Mouse (Mus musculus) spleen, postnatal 10 days (tissue): ENCODE measurements around the gene Slc44a3.
A peak's percentile ranks its signal among the peaks of the same experiment; 100 is the strongest.

Source experiments
- DNase-seq, 2 experiments: peaks; one replicate each; pipeline ENCODE4 v3.0.0; 2021 to 2022; ENCODE audit warnings: low spot score in 2 of 2

Gene Slc44a3

DNA sequence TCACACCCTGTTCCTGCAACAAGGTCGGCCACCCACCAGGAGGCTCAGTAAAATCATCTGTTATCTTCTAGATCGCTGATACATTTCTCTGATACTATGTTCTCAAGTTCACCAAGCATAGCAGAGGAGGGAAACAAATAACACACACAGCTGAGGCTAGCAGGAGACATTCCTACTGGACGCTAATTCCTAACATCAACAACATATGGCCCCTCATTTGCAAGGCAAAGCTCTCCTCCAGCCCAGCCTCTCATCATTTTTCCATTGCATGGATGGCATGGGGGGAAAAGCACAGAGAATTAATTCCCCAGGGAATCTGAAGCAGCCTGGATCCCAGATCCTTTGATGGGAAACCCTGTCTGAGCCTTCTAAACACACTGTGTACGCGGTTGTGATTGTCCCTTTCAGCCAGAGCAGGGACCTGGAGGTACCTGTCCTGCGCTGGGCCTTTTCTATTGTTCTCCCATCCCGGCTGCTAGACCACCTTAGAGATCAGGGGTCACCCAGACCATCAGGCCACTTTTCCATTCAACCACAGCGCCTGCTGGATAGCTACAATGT is 27.2 kb downstream of the Slc44a3 start:
- no peak for DNase-seq

GRCm38 (mm10) chr3:121500734-121501133 is 31.5 kb downstream of the Slc44a3 start:
- no peak for DNase-seq

GRCm38 (mm10) chr3:121500225-121500624 is 32.0 kb downstream of the Slc44a3 start:
- DNase-seq, result peak; percentile 45 to 77

- DNase-seq, result no peak
Measured at GRCm38 (mm10) chr3:121493997-121494421, 38.2 kb downstream of the Slc44a3 start.

GRCm38 (mm10) chr3:121492026-121492425 is 40.2 kb downstream of the Slc44a3 start:
- no peak for DNase-seq

- no peak for DNase-seq
Measured at GRCm38 (mm10) chr3:121490941-121491340, 41.3 kb downstream of the Slc44a3 start.

DNA sequence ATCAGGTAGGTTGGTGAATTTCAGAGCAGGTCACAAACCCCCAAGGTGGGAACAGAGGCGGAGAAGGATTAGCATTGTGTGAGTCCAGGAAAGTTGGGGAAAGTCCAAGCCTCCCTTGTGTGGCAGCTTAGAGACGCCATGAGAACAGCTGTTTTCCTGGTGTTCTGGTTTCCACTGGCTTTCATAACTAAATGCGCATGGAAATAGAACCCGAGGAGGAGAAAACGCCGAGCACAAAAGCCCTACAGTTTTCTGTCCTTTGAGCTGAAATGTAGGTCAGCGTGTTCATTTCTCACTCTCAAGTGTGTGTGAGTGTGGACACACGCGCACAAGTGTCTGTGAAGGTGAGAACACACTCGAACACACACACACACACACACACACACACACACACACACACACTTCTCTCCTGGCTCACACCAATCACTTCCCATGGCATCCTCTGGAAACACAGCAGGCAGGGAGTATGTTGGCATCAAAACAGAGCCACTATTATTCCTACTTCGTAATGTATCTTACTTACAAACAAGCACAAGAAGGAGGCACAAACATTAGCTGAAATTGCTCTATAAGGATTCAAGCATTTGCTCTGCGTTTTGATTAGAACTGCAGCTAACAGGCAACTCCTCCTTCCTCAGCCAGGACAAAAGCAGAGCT is 42.6 kb downstream of the Slc44a3 start:
- no peak for DNase-seq

GRCm38 (mm10) chr3:121485201-121485600 is 47.0 kb downstream of the Slc44a3 start:
- DNase-seq, result no peak

DNA sequence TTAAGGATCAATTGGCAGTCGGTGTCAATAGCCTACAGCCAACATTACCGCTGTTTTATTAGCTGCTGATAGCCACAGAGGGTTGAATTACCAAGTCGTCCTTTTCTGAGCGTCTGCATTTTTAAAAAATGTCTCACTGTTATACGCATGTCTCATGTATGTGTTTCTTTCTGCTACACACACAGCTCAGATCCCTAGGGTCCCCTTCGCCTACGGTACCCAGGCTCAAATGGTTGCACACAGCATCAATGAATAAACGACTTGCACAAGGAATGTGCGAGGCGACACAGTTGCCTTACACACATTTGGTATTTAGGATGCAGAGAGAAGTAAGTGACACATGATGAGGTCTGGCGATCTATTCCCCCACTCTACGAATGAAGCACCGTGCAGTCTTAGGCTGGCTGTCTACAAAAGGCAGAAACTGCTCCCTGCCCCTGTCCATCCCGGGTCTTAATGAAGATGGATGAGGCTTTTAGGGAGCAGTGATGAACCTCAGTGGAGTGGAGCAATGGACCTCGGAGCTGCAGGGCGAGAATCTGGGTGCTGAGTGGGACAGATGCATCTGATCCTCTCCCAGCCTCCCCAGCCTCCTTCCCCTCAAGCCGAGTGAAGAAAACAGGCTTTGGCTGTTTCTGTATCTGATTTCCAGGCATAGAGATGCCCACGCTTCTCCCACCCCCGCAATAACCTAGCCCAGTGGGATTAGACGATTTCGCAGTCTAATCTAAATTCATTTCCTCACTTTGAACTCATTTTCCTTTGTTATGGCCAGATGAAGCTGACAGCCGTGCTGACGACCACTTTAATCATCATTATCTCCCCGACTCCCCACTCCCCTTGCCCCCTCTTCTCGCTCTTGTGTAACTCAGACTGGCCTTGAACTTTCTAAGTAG is 48.7 kb downstream of the Slc44a3 start:
- DNase-seq, result no peak

DNA sequence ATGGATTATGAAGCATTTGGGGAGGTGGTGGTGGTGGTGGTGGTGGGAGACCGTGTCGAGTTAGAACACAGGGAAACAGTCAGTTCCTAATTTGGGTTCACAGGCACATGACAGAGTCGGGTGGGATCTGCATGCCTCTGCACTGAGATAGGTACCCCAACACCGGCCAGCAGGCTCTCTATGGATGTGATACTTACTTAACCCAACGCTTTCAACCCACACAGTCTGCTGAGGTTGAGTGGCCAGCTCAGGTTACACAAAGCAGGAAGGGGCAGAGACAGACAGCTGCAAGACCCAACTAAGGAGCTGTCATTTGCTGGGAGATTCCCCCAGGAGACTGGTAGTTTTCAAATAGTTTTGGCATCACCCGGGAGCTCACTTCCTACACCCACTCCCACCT is 50.6 kb downstream of the Slc44a3 start:
- DNase-seq, result no peak

GRCm38 (mm10) chr3:121480961-121481436 is 51.2 kb downstream of the Slc44a3 start:
- no peak for DNase-seq

GRCm38 (mm10) chr3:121480030-121480960 is 51.9 kb downstream of the Slc44a3 start:
- DNase-seq, result no peak

- DNase-seq, result no peak
Measured at GRCm38 (mm10) chr3:121474738-121475137, 57.5 kb downstream of the Slc44a3 start.

GRCm38 (mm10) chr3:121471703-121472102 is 60.5 kb downstream of the Slc44a3 start:
- DNase-seq, result no peak

GRCm38 (mm10) chr3:121469185-121469975 is 62.8 kb downstream of the Slc44a3 start:
- no peak for DNase-seq

DNA sequence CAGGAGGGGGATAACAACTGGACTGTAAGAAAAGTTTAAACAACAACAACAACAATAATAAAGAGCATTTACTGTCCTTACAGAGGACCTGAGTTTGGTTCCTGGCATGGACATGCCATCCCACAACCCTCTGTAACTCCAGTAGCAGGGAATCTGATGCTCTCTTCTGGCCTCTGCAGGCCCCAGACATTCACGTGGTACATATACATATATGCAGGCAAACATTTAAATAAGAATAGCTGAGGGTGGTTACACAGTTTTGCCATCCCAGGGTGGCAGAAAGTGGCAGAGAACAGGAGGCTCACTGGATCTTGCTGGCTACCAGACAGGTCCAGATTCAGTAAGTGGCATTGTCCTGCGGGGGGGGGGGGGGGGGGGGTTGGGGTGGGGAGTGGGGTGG is 64.1 kb downstream of the Slc44a3 start:
- no peak for DNase-seq

DNA sequence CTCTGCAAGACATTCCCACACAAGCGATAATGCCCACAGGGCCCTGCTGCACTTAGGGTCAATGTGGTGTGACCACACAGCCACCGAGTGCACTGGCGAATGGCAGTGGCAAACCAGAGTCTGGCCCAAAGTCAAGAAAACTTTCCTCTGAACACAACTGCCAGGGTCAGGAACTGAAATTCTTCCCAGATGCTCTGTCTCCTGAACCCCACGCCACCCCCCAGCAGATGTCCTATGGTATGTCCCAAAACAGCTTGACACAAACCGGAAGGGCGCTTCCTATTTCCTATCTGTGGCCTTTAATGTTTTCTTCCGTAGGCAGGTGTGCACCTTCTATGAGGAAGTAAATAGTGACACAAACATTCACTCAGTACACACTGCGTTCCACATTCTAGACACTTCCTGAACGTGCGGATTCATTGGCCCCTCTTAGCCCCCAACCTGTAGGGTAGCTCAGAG is 65.1 kb downstream of the Slc44a3 start:
- peak in 1 of 2 experiments; percentile 50 for DNase-seq

DNA sequence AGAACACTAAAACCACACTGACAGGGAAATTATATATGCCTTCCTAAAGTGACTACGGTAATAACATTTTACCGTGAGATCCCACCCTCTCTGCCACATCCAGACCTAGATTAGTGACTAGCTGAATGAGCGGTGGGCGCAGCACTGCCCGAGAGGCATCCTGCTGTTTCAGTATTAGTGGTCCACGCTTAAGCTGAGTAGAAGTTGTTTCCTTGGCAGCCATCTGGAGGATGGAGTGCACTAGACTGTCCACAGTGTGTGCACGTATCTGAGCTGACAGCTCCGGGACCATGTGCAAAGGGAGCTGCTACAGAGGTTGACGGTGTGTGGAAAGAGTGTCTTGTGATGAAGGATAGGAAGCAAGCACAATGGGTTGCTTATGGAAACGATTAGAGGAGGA is 66.4 kb downstream of the Slc44a3 start:
- DNase-seq, result no peak

- DNase-seq, result no peak
Measured at GRCm38 (mm10) chr3:121464733-121465305, 67.4 kb downstream of the Slc44a3 start.

- DNase-seq, result no peak
Measured at GRCm38 (mm10) chr3:121462782-121463181, 69.4 kb downstream of the Slc44a3 start.
